Mouse (Mus musculus): ENCODE results near the gene Usp24. TPM values are rescaled to one million over a fixed set of nuclear protein-coding genes. Genes with fewer than 3 reads are reported as not detected.

Gene Usp24
- polyA plus RNA-seq (2014; fragmentation: Nextera tagmentation; extraction: Ambion mirVana) = 9.8 and 11.4 TPM in 2 replicates

DNA sequence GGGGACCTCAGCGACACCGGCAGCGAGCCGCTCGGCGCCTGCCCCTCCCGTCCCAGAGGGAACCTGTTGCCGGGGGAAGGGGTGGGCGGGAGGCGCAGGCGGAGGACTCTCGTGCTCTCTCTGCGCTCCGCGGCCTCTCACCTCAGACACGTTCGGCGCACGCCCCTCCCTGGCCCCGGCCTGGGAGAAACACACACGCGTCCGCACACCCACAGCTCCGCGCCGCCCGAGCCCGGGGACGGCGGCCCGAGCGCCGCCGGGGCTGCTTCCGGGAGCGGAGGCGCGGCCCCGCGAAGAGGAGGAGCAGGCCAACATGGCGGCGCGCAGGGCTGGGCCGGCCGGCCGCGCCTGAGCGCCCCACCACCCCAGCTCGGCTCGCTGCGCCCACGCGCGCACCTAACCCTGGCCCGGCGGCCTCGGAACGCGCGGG, at the start of gene Usp24:
Gene Usp24, plus strand, starts transcription at position 293 of the 430 bp plus-strand sequence.
- no peaks in the 10 kb centered on the region for H3K9me3 ChIP-seq (ENCODE audit: control insufficient read depth, low read length)
- ATAC-seq (ENCODE audit: insufficient number of reproducible peaks, low FRiP score, low TSS enrichment, low read depth) (peak; percentile 89), DNase-seq (ENCODE audit: low spot score) (peak; percentile 80)
- no peaks in the 10 kb centered on the region for H3K36me3 ChIP-seq (ENCODE audit: control insufficient read depth, insufficient read depth, low read length)
- peaks cover 9% of the 10 kb centered on the region for H3K4me1 ChIP-seq (ENCODE audit: control insufficient read depth, insufficient read depth, low read length)
- peak within 1 kb of the TSS; percentile 78 for H3K27ac ChIP-seq (replicated peaks; ENCODE audit: low read depth, low read length)
- H3K9ac ChIP-seq (ENCODE audit: low read length) = peak within 1 kb of the TSS; percentile 98
- H3K4me3 ChIP-seq (ENCODE audit: low read depth, low read length) = peak within 1 kb of the TSS; percentile 85
- no peaks in the 10 kb centered on the region for H3K27me3 ChIP-seq (ENCODE audit: control insufficient read depth, insufficient read depth, low read length)
- under 1% methylated on average over 44 of the region's 60 CpGs for WGBS
- H3K4me2 ChIP-seq (ENCODE audit: low read depth, severe bottlenecking) = peak within 1 kb of the TSS; percentile 55

DNA sequence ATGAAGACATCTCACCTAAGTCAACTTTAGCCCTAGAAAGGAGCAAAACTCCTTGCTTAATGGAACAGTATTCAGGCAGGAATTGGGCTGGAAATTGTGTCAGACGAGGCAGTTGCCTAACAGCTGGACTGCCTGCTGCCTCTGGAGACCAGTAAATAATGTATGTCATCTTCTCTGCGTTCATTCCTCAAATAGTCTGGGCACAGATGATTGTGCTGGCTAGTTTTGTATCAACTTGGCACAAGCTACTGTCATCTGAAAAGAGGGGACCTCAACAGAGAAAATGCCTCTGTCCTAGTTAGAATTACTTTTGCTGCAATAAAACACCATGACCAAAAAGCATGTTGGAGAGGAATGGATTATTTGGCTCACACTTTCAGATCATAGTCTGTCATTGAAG, 39.1 kb upstream of the Usp24 start:
- Histone ChIP-seq H3K27ac (replicated peaks; ENCODE audit: low read depth, low read length) (no peak overlapping the region), H3K9me3 (ENCODE audit: control insufficient read depth, low read length) (no peaks in the 10 kb centered on the region), H3K4me2 (ENCODE audit: low read depth, severe bottlenecking) (no peak overlapping the region), H3K27me3 (ENCODE audit: control insufficient read depth, insufficient read depth, low read length) (no peaks in the 10 kb centered on the region), H3K4me1 (ENCODE audit: control insufficient read depth, insufficient read depth, low read length) (peaks cover 8% of the 10 kb centered on the region; the same call in 1 of the 2 replicates), H3K9ac (ENCODE audit: low read length) (no peak overlapping the region), H3K36me3 (ENCODE audit: control insufficient read depth, insufficient read depth, low read length) (no peaks in the 10 kb centered on the region), H3K4me3 (ENCODE audit: low read depth, low read length) (no peak overlapping the region)
- DNase-seq (ENCODE audit: low spot score) = no peak
- no peak for ATAC-seq (ENCODE audit: insufficient number of reproducible peaks, low FRiP score, low TSS enrichment, low read depth)
- 66% methylated on average over 2 of the region's 2 CpGs for WGBS

DNA sequence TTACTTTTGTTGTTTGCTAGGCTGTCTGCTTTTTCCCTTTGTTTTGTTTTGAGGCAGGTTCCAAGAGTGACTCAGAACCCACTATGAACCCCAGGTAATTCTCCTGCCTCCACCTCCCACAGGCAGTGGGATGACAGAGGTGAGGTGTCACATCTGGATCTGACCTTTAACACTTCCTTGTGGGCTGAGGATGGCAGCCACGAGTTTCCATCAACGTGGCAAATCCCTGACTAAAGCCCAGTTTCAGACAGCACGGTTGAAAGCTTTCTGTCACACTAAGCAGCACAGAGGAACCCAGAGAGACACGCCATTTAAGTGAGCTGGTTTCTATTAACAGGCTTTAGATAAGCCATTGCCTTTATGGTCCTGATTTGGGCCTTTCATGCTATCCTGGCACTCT, 36.8 kb upstream of the Usp24 start:
- DNase-seq (ENCODE audit: low spot score) (no peak), ATAC-seq (ENCODE audit: insufficient number of reproducible peaks, low FRiP score, low TSS enrichment, low read depth) (no peak)
- no peak overlapping the region for H3K27ac ChIP-seq (replicated peaks; ENCODE audit: low read depth, low read length)
- peaks cover 10% of the 10 kb centered on the region; the same call in 1 of the 2 replicates for H3K4me1 ChIP-seq (ENCODE audit: control insufficient read depth, insufficient read depth, low read length)
- 13% methylated on average over 4 of the region's 4 CpGs for WGBS
- H3K36me3 ChIP-seq (ENCODE audit: control insufficient read depth, insufficient read depth, low read length) = no peaks in the 10 kb centered on the region
- H3K9me3 ChIP-seq (ENCODE audit: control insufficient read depth, low read length) = no peaks in the 10 kb centered on the region
- H3K9ac ChIP-seq (ENCODE audit: low read length) = no peak overlapping the region
- no peaks in the 10 kb centered on the region for H3K27me3 ChIP-seq (ENCODE audit: control insufficient read depth, insufficient read depth, low read length)
- no peak overlapping the region for H3K4me3 ChIP-seq (ENCODE audit: low read depth, low read length)
- no peak overlapping the region for H3K4me2 ChIP-seq (ENCODE audit: low read depth, severe bottlenecking)

DNA sequence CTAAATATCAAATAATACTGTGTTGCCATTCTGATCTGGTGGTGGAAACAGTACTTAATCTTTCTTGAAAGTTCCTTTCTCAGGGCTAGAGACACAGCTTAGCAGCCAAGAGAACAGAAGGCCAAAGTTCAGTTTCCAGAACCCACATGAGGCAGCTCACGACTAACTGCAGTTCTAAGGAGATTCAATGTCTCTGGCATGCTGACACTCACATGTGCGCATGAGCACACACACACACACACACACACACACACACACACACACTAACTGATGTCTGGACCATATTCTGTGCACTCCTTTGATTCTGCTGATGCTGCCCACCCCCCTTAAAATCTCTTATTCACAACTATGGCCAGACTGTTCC, 34.9 kb upstream of the Usp24 start:
- WGBS = 72% methylated on average over 2 of the region's 2 CpGs
- Histone ChIP-seq H3K4me1 (ENCODE audit: control insufficient read depth, insufficient read depth, low read length) (peaks cover 10% of the 10 kb centered on the region; the same call in 1 of the 2 replicates), H3K4me2 (ENCODE audit: low read depth, severe bottlenecking) (no peak overlapping the region), H3K9ac (ENCODE audit: low read length) (no peak overlapping the region), H3K36me3 (ENCODE audit: control insufficient read depth, insufficient read depth, low read length) (no peaks in the 10 kb centered on the region), H3K9me3 (ENCODE audit: control insufficient read depth, low read length) (no peaks in the 10 kb centered on the region), H3K27ac (replicated peaks; ENCODE audit: low read depth, low read length) (no peak overlapping the region), H3K4me3 (ENCODE audit: low read depth, low read length) (no peak overlapping the region), H3K27me3 (ENCODE audit: control insufficient read depth, insufficient read depth, low read length) (no peaks in the 10 kb centered on the region)
- no peak for ATAC-seq (ENCODE audit: insufficient number of reproducible peaks, low FRiP score, low TSS enrichment, low read depth)
- DNase-seq (ENCODE audit: low spot score) = no peak

DNA sequence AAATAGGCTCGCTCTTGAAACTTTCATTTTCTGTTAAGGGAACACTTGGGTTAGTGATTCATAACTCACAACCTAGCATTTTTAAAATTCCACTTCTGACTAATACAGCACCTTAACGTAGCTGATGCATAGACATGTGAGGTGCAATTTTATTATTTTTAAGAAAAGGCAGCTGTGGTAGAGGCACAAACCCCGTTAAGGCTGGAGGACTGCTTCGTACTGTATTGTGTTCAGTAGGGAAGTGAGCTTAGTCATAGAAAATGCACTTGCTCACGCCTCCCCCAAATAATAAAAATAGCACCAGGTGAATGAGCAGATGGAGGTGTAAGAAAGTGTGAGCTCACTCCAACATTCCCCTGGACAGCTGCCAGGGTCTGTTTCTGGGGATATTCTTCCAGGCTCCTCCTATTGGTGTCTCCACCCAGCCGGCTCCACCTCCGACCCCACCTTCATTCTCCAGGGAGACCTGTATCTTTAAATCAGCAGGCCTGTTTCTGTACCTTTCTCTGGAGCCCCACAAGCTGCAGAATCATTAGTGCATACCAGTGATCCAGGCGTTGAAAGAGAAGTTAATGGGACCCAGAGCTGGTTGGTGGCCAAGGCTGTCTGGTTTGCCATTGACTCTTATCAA, 34.4 kb upstream of the Usp24 start:
- H3K9ac ChIP-seq (ENCODE audit: low read length) = no peak overlapping the region
- no peaks in the 10 kb centered on the region for H3K9me3 ChIP-seq (ENCODE audit: control insufficient read depth, low read length)
- WGBS = 54% methylated on average over 8 of the region's 8 CpGs
- DNase-seq (ENCODE audit: low spot score) (peak; percentile 45), ATAC-seq (ENCODE audit: insufficient number of reproducible peaks, low FRiP score, low TSS enrichment, low read depth) (0 out of 2 replicates have a peak, but pooled peaks have one; percentile 35)
- no peak overlapping the region for H3K4me2 ChIP-seq (ENCODE audit: low read depth, severe bottlenecking)
- no peaks in the 10 kb centered on the region for H3K36me3 ChIP-seq (ENCODE audit: control insufficient read depth, insufficient read depth, low read length)
- H3K27ac ChIP-seq (replicated peaks; ENCODE audit: low read depth, low read length) = no peak overlapping the region
- H3K27me3 ChIP-seq (ENCODE audit: control insufficient read depth, insufficient read depth, low read length) = no peaks in the 10 kb centered on the region
- peaks cover 10% of the 10 kb centered on the region; the same call in 1 of the 2 replicates for H3K4me1 ChIP-seq (ENCODE audit: control insufficient read depth, insufficient read depth, low read length)
- no peak overlapping the region for H3K4me3 ChIP-seq (ENCODE audit: low read depth, low read length)

DNA sequence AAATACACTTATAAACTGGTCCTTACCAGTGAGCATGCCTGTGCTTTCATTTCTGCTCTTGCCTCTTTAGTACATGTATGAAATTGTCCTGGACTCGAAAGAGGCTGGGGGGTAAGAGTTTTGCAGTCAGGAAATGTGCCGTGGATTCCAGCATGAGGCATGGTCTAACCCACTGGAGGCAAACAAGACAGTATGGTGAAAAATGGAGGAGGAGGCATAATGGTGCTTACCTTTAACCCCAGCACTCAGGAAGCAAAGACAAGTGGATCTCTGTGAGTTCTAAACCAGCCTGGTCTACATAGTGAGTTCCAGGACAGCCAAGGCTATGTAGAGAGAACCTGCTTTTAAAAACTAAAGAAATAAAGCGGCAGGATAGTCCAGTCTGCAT, 33.9 kb upstream of the Usp24 start:
- H3K27me3 ChIP-seq (ENCODE audit: control insufficient read depth, insufficient read depth, low read length) = no peaks in the 10 kb centered on the region
- H3K36me3 ChIP-seq (ENCODE audit: control insufficient read depth, insufficient read depth, low read length) = no peaks in the 10 kb centered on the region
- no peak for DNase-seq (ENCODE audit: low spot score)
- no peak overlapping the region for H3K9ac ChIP-seq (ENCODE audit: low read length)
- H3K4me2 ChIP-seq (ENCODE audit: low read depth, severe bottlenecking) = no peak overlapping the region
- ATAC-seq (ENCODE audit: insufficient number of reproducible peaks, low FRiP score, low TSS enrichment, low read depth) = no peak
- WGBS = 84% methylated on average over 3 of the region's 3 CpGs
- H3K9me3 ChIP-seq (ENCODE audit: control insufficient read depth, low read length) = no peaks in the 10 kb centered on the region
- H3K4me3 ChIP-seq (ENCODE audit: low read depth, low read length) = no peak overlapping the region
- H3K27ac ChIP-seq (replicated peaks; ENCODE audit: low read depth, low read length) = no peak overlapping the region
- peaks cover 10% of the 10 kb centered on the region; the same call in 1 of the 2 replicates for H3K4me1 ChIP-seq (ENCODE audit: control insufficient read depth, insufficient read depth, low read length)

DNA sequence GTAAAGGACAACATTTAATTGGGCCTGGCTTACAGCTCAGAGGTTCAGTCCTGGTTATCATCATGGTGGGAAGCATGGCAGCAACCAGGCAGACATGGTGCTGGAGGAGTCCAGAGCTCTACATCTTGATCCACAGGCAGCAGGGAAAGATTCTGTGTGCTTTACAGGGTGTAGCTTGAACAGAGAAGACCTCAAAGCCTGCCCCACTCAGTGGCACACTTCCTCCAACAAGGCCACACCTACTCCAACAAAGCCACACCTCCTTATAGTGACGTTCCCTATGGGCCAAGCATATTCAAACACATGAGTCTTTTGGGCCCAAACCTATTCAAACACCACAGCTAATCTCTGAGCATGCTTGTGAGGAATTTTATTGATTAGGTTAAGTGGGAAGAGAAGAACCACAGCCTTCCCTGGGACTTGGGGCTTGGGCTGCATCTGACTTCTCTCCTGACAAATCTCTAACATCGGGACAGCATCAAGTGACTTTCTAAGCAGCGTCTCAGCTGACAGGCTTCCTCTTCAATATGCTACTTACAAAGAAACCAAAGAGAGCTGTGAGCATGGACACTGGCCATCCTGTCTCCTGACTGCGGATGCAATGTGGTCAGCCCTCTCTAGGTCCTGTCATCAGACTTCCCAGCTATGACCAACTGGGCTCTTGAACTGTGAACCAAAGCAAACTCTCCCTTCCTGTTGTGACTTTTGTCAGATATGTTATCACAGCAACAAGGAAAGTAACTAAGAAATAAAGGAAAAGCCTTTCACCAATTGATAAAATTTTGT, 28.9 kb upstream of the Usp24 start:
- Histone ChIP-seq H3K4me3 (ENCODE audit: low read depth, low read length) (no peak overlapping the region), H3K27ac (replicated peaks; ENCODE audit: low read depth, low read length) (no peak overlapping the region), H3K36me3 (ENCODE audit: control insufficient read depth, insufficient read depth, low read length) (no peaks in the 10 kb centered on the region), H3K9me3 (ENCODE audit: control insufficient read depth, low read length) (no peaks in the 10 kb centered on the region), H3K4me2 (ENCODE audit: low read depth, severe bottlenecking) (no peak overlapping the region), H3K9ac (ENCODE audit: low read length) (no peak overlapping the region), H3K27me3 (ENCODE audit: control insufficient read depth, insufficient read depth, low read length) (no peaks in the 10 kb centered on the region), H3K4me1 (ENCODE audit: control insufficient read depth, insufficient read depth, low read length) (no peaks in the 10 kb centered on the region; the same call in 1 of the 2 replicates)
- no peak for ATAC-seq (ENCODE audit: insufficient number of reproducible peaks, low FRiP score, low TSS enrichment, low read depth)
- DNase-seq (ENCODE audit: low spot score) = no peak
- WGBS = 83% methylated on average over 4 of the region's 4 CpGs

DNA sequence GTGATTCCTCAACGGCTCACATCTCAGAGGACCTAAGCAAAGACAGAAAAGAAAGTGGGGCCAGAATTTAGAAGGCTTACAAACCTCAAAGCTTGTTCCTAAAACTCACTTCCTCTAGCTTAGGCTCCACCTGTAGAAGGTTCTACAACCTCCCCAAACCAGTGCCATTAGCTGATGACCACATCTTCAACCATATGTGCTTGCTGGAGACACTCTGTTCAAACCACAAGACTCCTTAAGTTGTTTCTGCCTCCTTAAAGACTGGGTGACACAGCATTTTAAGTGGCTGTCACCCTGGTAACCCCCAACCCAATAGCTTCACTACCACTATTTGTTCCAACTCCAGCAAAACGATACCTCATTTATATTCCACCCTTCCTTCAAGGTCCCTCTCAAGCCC, 25.8 kb upstream of the Usp24 start:
- Histone ChIP-seq H3K4me2 (ENCODE audit: low read depth, severe bottlenecking) (no peak overlapping the region), H3K9me3 (ENCODE audit: control insufficient read depth, low read length) (no peaks in the 10 kb centered on the region), H3K27ac (replicated peaks; ENCODE audit: low read depth, low read length) (no peak overlapping the region), H3K9ac (ENCODE audit: low read length) (no peak overlapping the region), H3K27me3 (ENCODE audit: control insufficient read depth, insufficient read depth, low read length) (no peaks in the 10 kb centered on the region), H3K4me1 (ENCODE audit: control insufficient read depth, insufficient read depth, low read length) (no peaks in the 10 kb centered on the region), H3K36me3 (ENCODE audit: control insufficient read depth, insufficient read depth, low read length) (no peaks in the 10 kb centered on the region), H3K4me3 (ENCODE audit: low read depth, low read length) (no peak overlapping the region)
- no peak for ATAC-seq (ENCODE audit: insufficient number of reproducible peaks, low FRiP score, low TSS enrichment, low read depth)
- no peak for DNase-seq (ENCODE audit: low spot score)
- 92% methylated on average over 2 of the region's 2 CpGs for WGBS
